Mouse (Mus musculus) small intestine, adult 2 months (tissue): Measurements from ENCODE around the gene Psmd13.

ENCODE experiments used
- CTCF ChIP-seq: fragments of 200-500 bp; IDR thresholded peaks from 2 replicates; pipeline ENCODE4 v1.5.1; 2012; ENCODE audit warnings: low read depth, mild to moderate bottlenecking, control low read depth, inconsistent platforms, low read length, moderate library complexity, mixed read lengths; ENCODE audit not compliant: insufficient replicate concordance, insufficient read length; ENCODE audit errors: extremely low read depth
- POLR2A ChIP-seq: fragments of 200-500 bp; IDR thresholded peaks from 2 replicates; pipeline ENCODE4 v1.6.1; 2012; ENCODE audit warnings: low read depth, mild to moderate bottlenecking, control low read depth, inconsistent platforms, low read length, moderate library complexity

GRCm38 (mm10) chr7:140942341-140942740 is 60.6 kb downstream of the Psmd13 start:
- no peak for TF ChIP-seq POLR2A
- TF ChIP-seq CTCF, result no peak
